Mouse (Mus musculus) adrenal gland, postnatal 14 days (tissue): ENCODE data around the gene Hesx1. TPM values are rescaled to one million over a fixed set of nuclear protein-coding genes. Genes with fewer than 3 reads are reported as not detected.

ENCODE experiments used
- total RNA-seq: library from RNA; stranded (reverse); gene quantifications from 2 replicates; pipeline ENCODE4 v1.2.3, GENCODE M21; 2021

The Hesx1 gene
- total RNA-seq, 1 experiment from 2014 or later = not detected

Other genes with a start within 250 kb of the Hesx1 start
- gene Asb14, start 99.9 kb upstream of the Hesx1 start, total RNA-seq = not detected in 2 replicates
- 29.7 and 31.5 TPM in 2 replicates for gene Appl1, start 23.2 kb upstream of the Hesx1 start, total RNA-seq
- 3.6 and 5.2 TPM in 2 replicates for gene Il17rd, start 44.5 kb downstream of the Hesx1 start, total RNA-seq
- gene Arhgef3, start 120.5 kb downstream of the Hesx1 start, total RNA-seq = 34.2 and 43.5 TPM in 2 replicates